Comparison of ENCODE assay signal across 8 mouse cellular contexts in the genomic region with DNA sequence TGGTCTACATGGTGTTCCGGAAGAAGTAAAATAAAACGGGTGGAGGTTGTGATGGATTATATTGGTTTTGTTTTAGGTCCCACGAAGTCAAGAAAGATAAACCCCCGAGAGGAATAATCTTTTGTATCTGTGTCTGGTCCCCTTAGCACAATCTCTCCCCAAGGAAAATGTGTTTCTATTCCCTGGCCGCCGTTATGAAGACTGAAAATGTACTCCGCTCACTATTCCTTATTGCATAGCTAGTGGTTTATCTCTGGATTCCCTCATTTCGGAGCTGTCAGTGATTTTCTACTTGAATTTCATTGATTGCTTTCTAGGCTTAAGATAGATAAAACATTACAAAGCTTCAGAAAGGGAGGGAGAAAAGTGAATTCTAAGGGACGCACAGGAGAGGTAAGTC. TPM values are rescaled to one million over a fixed set of nuclear protein-coding genes. Genes with fewer than 3 reads are reported as not detected.
A peak's percentile ranks its signal among the peaks of the same experiment; 100 is the strongest.
DNase-seq lines count a peak whose midpoint lies in the region; ATAC-seq and TF ChIP-seq lines count a peak whose summit lies in the region.

No protein-coding gene starts in this region.

- peak overlapping the region; percentile 99 for H3K4me3 ChIP-seq in kidney, embryonic 15.5 days (replicated peaks)
- no peak overlapping the region for H3K4me3 ChIP-seq in kidney, adult 2 months (ENCODE audit: insufficient read depth, low read depth, low read length)
- peak overlapping the region; percentile 66 for H3K4me3 ChIP-seq in brown adipose tissue, adult 24 weeks (ENCODE audit: insufficient read depth, low read depth, low read length)
- peak overlapping the region; percentile 96 for H3K4me3 ChIP-seq in hindbrain, embryonic 16.5 days (ENCODE audit: low read length)
- peak overlapping the region; percentile 92 for H3K4me3 ChIP-seq in midbrain, embryonic 16.5 days (ENCODE audit: low read depth, low read length)

- TF ChIP-seq CTCF in kidney, adult 2 months (conservative IDR thresholded peaks at IDR 0.05; ENCODE audit: insufficient read depth, insufficient read length, low read depth, low read length), result no peak

- 13% methylated on average over 9 of the region's 9 CpGs for WGBS in kidney, embryonic 15.5 days
- 8% methylated on average over 9 of the region's 9 CpGs for WGBS in kidney, adult 2 months
- 9% methylated on average over 9 of the region's 9 CpGs for WGBS in hindbrain, embryonic 16.5 days
- 13% methylated on average over 9 of the region's 9 CpGs for WGBS in midbrain, embryonic 16.5 days

- H3K27ac ChIP-seq in kidney, embryonic 15.5 days, result peak overlapping the region; percentile 100
- no peak overlapping the region for H3K27ac ChIP-seq in kidney, adult 2 months (ENCODE audit: insufficient read depth, low read depth, low read length)
- peak overlapping the region; percentile 57; the same call in 1 of the 2 replicates for H3K27ac ChIP-seq in brown adipose tissue, adult 24 weeks (replicated peaks; ENCODE audit: low read depth, low read length)
- H3K27ac ChIP-seq in hindbrain, embryonic 16.5 days (ENCODE audit: low read depth, low read length), result peak overlapping the region; percentile 100; the same call in 1 of the 2 replicates
- H3K27ac ChIP-seq in midbrain, embryonic 16.5 days (ENCODE audit: low read length), result no peak overlapping the region; the same call in 1 of the 2 replicates

- no peak for DNase-seq in kidney, adult 2 months
- DNase-seq in urinary bladder, postnatal 14 days (ENCODE audit: low spot score), result no peak
- no peak for DNase-seq in layer of hippocampus, adult 11-12 months (ENCODE audit: low spot score)
- no peak for DNase-seq in cerebellum, adult 8-10 months

- peak overlapping the region; percentile 35; the same call in 1 of the 2 replicates for H3K9ac ChIP-seq in kidney, embryonic 15.5 days
- peak overlapping the region; percentile 43 for H3K9ac ChIP-seq in hindbrain, embryonic 16.5 days (ENCODE audit: low read depth, low read length)
- no peak overlapping the region for H3K9ac ChIP-seq in midbrain, embryonic 16.5 days (ENCODE audit: low read depth, low read length)

- no peaks in the 10 kb centered on the region for H3K9me3 ChIP-seq in kidney, embryonic 15.5 days (replicated peaks)
- no peaks in the 10 kb centered on the region for H3K9me3 ChIP-seq in hindbrain, embryonic 16.5 days (ENCODE audit: control insufficient read depth, low read length)
- H3K9me3 ChIP-seq in midbrain, embryonic 16.5 days (replicated peaks; ENCODE audit: control insufficient read depth, low read length, poor library complexity, severe bottlenecking), result no peaks in the 10 kb centered on the region

- ATAC-seq in kidney, embryonic 15.5 days (replicated peaks; ENCODE audit: low FRiP score), result no peak
- ATAC-seq in hindbrain, embryonic 16.5 days, result no peak
- ATAC-seq in midbrain, embryonic 16.5 days, result no peak

- peak overlapping the region; percentile 65 for H3K4me2 ChIP-seq in kidney, embryonic 15.5 days
- peak overlapping the region; percentile 58 for H3K4me2 ChIP-seq in hindbrain, embryonic 16.5 days (ENCODE audit: low read length)
- peak overlapping the region; percentile 52 for H3K4me2 ChIP-seq in midbrain, embryonic 16.5 days (ENCODE audit: low read length)

- H3K27me3 ChIP-seq in kidney, embryonic 15.5 days, result no peaks in the 10 kb centered on the region
- H3K27me3 ChIP-seq in kidney, adult 2 months (replicated peaks; ENCODE audit: control insufficient read depth, insufficient read depth, low read length), result no peaks in the 10 kb centered on the region
- H3K27me3 ChIP-seq in hindbrain, embryonic 16.5 days (replicated peaks; ENCODE audit: control insufficient read depth, insufficient read depth, low read length), result no peaks in the 10 kb centered on the region
- no peaks in the 10 kb centered on the region for H3K27me3 ChIP-seq in midbrain, embryonic 16.5 days (ENCODE audit: control insufficient read depth, insufficient read depth, low read depth, low read length)

- no peak for TF ChIP-seq POLR2A in kidney, adult 2 months (IDR thresholded peaks at IDR 0.05; ENCODE audit: low read depth, low read length)

- no peaks in the 10 kb centered on the region for H3K36me3 ChIP-seq in kidney, embryonic 15.5 days
- no peaks in the 10 kb centered on the region for H3K36me3 ChIP-seq in kidney, adult 2 months (ENCODE audit: control insufficient read depth, insufficient read depth, low read length)
- no peaks in the 10 kb centered on the region for H3K36me3 ChIP-seq in hindbrain, embryonic 16.5 days (ENCODE audit: control insufficient read depth, insufficient read depth, low read length)
- H3K36me3 ChIP-seq in midbrain, embryonic 16.5 days (ENCODE audit: control insufficient read depth, insufficient read depth, low read length), result no peaks in the 10 kb centered on the region

- peaks cover 8% of the 10 kb centered on the region for H3K4me1 ChIP-seq in kidney, embryonic 15.5 days
- no peaks in the 10 kb centered on the region; the same call in 1 of the 2 replicates for H3K4me1 ChIP-seq in kidney, adult 2 months (ENCODE audit: control insufficient read depth, insufficient read depth, low read length)
- H3K4me1 ChIP-seq in brown adipose tissue, adult 24 weeks (ENCODE audit: control insufficient read depth, insufficient read depth, insufficient read length, low read length), result no peaks in the 10 kb centered on the region; the same call in 1 of the 2 replicates
- peaks cover 10% of the 10 kb centered on the region for H3K4me1 ChIP-seq in hindbrain, embryonic 16.5 days (ENCODE audit: control insufficient read depth, insufficient read depth, low read depth, low read length)
- peaks cover 12% of the 10 kb centered on the region for H3K4me1 ChIP-seq in midbrain, embryonic 16.5 days (ENCODE audit: control insufficient read depth, insufficient read depth, low read length)

RNA-seq across cellular contexts. Expression of a gene that starts 1.7 kb away (rescaled TPM):
- polyA plus RNA-seq in kidney, embryonic 15.5 days (2015; fragmentation: Nextera tagmentation; extraction: Ambion mirVana), result 15.9 and 16.4 TPM in 2 replicates
- polyA plus RNA-seq in kidney, adult 2 months (2012; rRNA removed), result 13.8 and 18.5 TPM in 2 replicates
- polyA plus RNA-seq in brown adipose tissue, adult 24 weeks (2012; ENCODE audit: insufficient read depth, insufficient read length, missing spikeins), result 38.8 and 48.5 TPM in 2 replicates
- polyA plus RNA-seq in hindbrain, embryonic 16.5 days (2015; fragmentation: Nextera tagmentation; extraction: Ambion mirVana), result 21.3 and 23.7 TPM in 2 replicates
- 28.1 and 29.7 TPM in 2 replicates for polyA plus RNA-seq in midbrain, embryonic 16.5 days (2015; fragmentation: Nextera tagmentation; extraction: Ambion mirVana)

Comparison
In these comparisons a context has a peak if more than half of its experiments do, and no peak if none do; other contexts are left out.
1. H3K27ac ChIP-seq: peak in kidney, embryonic 15.5 days (single experiment), brown adipose tissue, adult 24 weeks (single experiment) and hindbrain, embryonic 16.5 days (single experiment); none in kidney, adult 2 months (single experiment) and midbrain, embryonic 16.5 days (single experiment).
2. Peak in every context shown above with its lines, with median percentiles within 50 percentile points of each other: H3K4me2 ChIP-seq.